Mouse (Mus musculus) intestine, embryonic 15.5 days (tissue): Measurements from ENCODE around the gene Akr1c20. TPM values are rescaled to one million over a fixed set of nuclear protein-coding genes. Genes with fewer than 3 reads are reported as not detected.

Source experiments
- ATAC-seq: fragments of 200-750 bp; cut with Nextera tagmentation; 2 replicates; pipeline ENCODE4 v1.8.0; 2017; ENCODE audit warnings: moderate TSS enrichment, moderate library complexity
- H3K27ac ChIP-seq: fragments of 300-500 bp; sonication (generic); 2 replicates; pipeline ENCODE4 v1.5.1; 2015; ENCODE audit warnings: mild to moderate bottlenecking, inconsistent platforms
- H3K27me3 ChIP-seq: fragments of 300-500 bp; sonication (generic); replicated peaks from 2 replicates; pipeline ENCODE4 v1.6.1; 2015; ENCODE audit warnings: inconsistent platforms
- H3K36me3 ChIP-seq: fragments of 300-500 bp; sonication (generic); 2 replicates; pipeline ENCODE4 v1.6.1; 2015; ENCODE audit warnings: inconsistent platforms
- H3K4me1 ChIP-seq: fragments of 300-500 bp; sonication (generic); replicated peaks from 2 replicates; pipeline ENCODE4 v1.6.1; 2015; ENCODE audit warnings: inconsistent platforms
- H3K4me2 ChIP-seq: fragments of 300-500 bp; sonication (generic); replicated peaks from 2 replicates; pipeline ENCODE4 v1.6.1; 2015; ENCODE audit warnings: mild to moderate bottlenecking, inconsistent platforms
- H3K4me3 ChIP-seq: fragments of 300-500 bp; sonication (generic); replicated peaks from 2 replicates; pipeline ENCODE4 v1.5.1; 2015; ENCODE audit warnings: inconsistent platforms
- H3K9ac ChIP-seq: fragments of 300-500 bp; sonication (generic); 2 replicates; pipeline ENCODE4 v1.6.1; 2015; ENCODE audit warnings: inconsistent platforms
- H3K9me3 ChIP-seq: fragments of 300-500 bp; sonication (generic); 2 replicates; pipeline ENCODE4 v1.6.1; 2016; ENCODE audit warnings: inconsistent platforms
- WGBS: fragments of 180-500 bp; shearing (Covaris S2); methylation state at CpG from one replicate; pipeline ENCODE4 v1.1.7; 2015; 5-methylcytosine and 5-hydroxymethylcytosine counted together
- polyA plus RNA-seq: library from polyadenylated mRNA; unstranded; fragments of >200 nt; fragmentation: Nextera tagmentation; extraction: Ambion mirVana; gene quantifications from 2 replicates; pipeline ENCODE4 v1.2.1, GENCODE M21; 2015

Akr1c20 gene
- not detected in 2 replicates for polyA plus RNA-seq

GRCm38 (mm10) chr13:4523201-4523838 lies at the start of gene Akr1c20:
Akr1c20 (minus strand) TSS chr13:4523345.
- Histone ChIP-seq H3K9ac (no peak within 1 kb of the TSS), H3K4me1 (no peaks in the 10 kb centered on the region), H3K36me3 (no peaks in the 10 kb centered on the region), H3K9me3 (no peaks in the 10 kb centered on the region), H3K4me2 (no peak within 1 kb of the TSS), H3K27me3 (no peaks in the 10 kb centered on the region), H3K27ac (no peak within 1 kb of the TSS), H3K4me3 (no peak within 1 kb of the TSS)
- 77% methylated on average over 2 of the region's 2 CpGs for whole genome bisulfite sequencing
- no peak for ATAC-seq

GRCm38 (mm10) chr13:4565996-4566395 lies 42.9 kb upstream of the Akr1c20 start:
- no peaks in the 10 kb centered on the region for H3K9me3 ChIP-seq
- H3K9ac ChIP-seq = no peak overlapping the region
- 87% methylated on average over 2 of the region's 2 CpGs for WGBS
- no peaks in the 10 kb centered on the region for H3K27me3 ChIP-seq
- H3K4me3 ChIP-seq = no peak overlapping the region
- no peak overlapping the region for H3K4me2 ChIP-seq
- no peak for ATAC-seq
- H3K4me1 ChIP-seq = no peaks in the 10 kb centered on the region
- no peak overlapping the region for H3K27ac ChIP-seq
- H3K36me3 ChIP-seq = no peaks in the 10 kb centered on the region

GRCm38 (mm10) chr13:4560500-4560899 lies 37.4 kb upstream of the Akr1c20 start:
- no peaks in the 10 kb centered on the region for H3K36me3 ChIP-seq
- no peak overlapping the region for H3K9ac ChIP-seq
- no peak overlapping the region for H3K4me2 ChIP-seq
- H3K4me1 ChIP-seq = no peaks in the 10 kb centered on the region
- no peak for ATAC-seq
- H3K9me3 ChIP-seq = no peaks in the 10 kb centered on the region
- no peak overlapping the region for H3K27ac ChIP-seq
- H3K4me3 ChIP-seq = no peak overlapping the region
- H3K27me3 ChIP-seq = no peaks in the 10 kb centered on the region

GRCm38 (mm10) chr13:4559143-4559542 lies 36.0 kb upstream of the Akr1c20 start:
- no peaks in the 10 kb centered on the region for H3K4me1 ChIP-seq
- H3K9me3 ChIP-seq = no peaks in the 10 kb centered on the region
- no peak overlapping the region for H3K4me2 ChIP-seq
- H3K4me3 ChIP-seq = no peak overlapping the region
- no peak overlapping the region for H3K9ac ChIP-seq
- no peaks in the 10 kb centered on the region for H3K36me3 ChIP-seq
- H3K27ac ChIP-seq = no peak overlapping the region
- no peaks in the 10 kb centered on the region for H3K27me3 ChIP-seq
- 69% methylated on average over 1 of the region's 1 CpGs for WGBS
- ATAC-seq = no peak

GRCm38 (mm10) chr13:4514811-4515210 lies 8.3 kb downstream of the Akr1c20 start:
- no peak overlapping the region for H3K9ac ChIP-seq
- no peaks in the 10 kb centered on the region for H3K9me3 ChIP-seq
- H3K27me3 ChIP-seq = no peaks in the 10 kb centered on the region
- no peak overlapping the region for H3K4me3 ChIP-seq
- no peaks in the 10 kb centered on the region for H3K4me1 ChIP-seq
- H3K4me2 ChIP-seq = no peak overlapping the region
- WGBS = 76% methylated on average over 2 of the region's 2 CpGs
- no peaks in the 10 kb centered on the region for H3K36me3 ChIP-seq
- no peak for ATAC-seq
- no peak overlapping the region for H3K27ac ChIP-seq

- no peak overlapping the region for H3K4me2 ChIP-seq
- no peaks in the 10 kb centered on the region for H3K36me3 ChIP-seq
- H3K4me1 ChIP-seq = no peaks in the 10 kb centered on the region
- 57% methylated on average over 1 of the region's 1 CpGs for WGBS
- H3K9me3 ChIP-seq = no peaks in the 10 kb centered on the region
- H3K9ac ChIP-seq = no peak overlapping the region
- ATAC-seq = no peak
- H3K27ac ChIP-seq = no peak overlapping the region
- H3K4me3 ChIP-seq = no peak overlapping the region
- H3K27me3 ChIP-seq = no peaks in the 10 kb centered on the region
These were observed 55.2 kb downstream of the Akr1c20 start for GRCm38 (mm10) chr13:4467896-4468295.

GRCm38 (mm10) chr13:4465641-4466040 lies 57.5 kb downstream of the Akr1c20 start:
- Histone ChIP-seq H3K4me1 (no peaks in the 10 kb centered on the region), H3K27ac (no peak overlapping the region), H3K27me3 (no peaks in the 10 kb centered on the region), H3K36me3 (no peaks in the 10 kb centered on the region), H3K4me3 (no peak overlapping the region), H3K4me2 (no peak overlapping the region), H3K9ac (no peak overlapping the region), H3K9me3 (no peaks in the 10 kb centered on the region)
- 87% methylated on average over 2 of the region's 2 CpGs for WGBS
- ATAC-seq = no peak

Other genes starting within 250 kb of the Akr1c20 start
- 99.7 and 110 TPM in 2 replicates for gene Akr1c12, start 243.9 kb downstream of the Akr1c20 start, polyA plus RNA-seq
- gene Akr1c6, start 89.0 kb downstream of the Akr1c20 start, polyA plus RNA-seq = 0.34 TPM in 1 of 2 replicates, not detected in the other
- gene Akr1c21, start 50.7 kb upstream of the Akr1c20 start, polyA plus RNA-seq = not detected in 2 replicates
- gene Akr1e1, start 85.8 kb upstream of the Akr1c20 start, polyA plus RNA-seq = 46.0 and 51.7 TPM in 2 replicates